ENCODE assay signal across 8 mouse cellular contexts in genomic region chr1:92179070-92179469, GRCm38 (mm10). TPM values are rescaled to one million over a fixed set of nuclear protein-coding genes. Genes with fewer than 3 reads are reported as not detected.
A peak's percentile ranks its signal among the peaks of the same experiment; 100 is the strongest.
DNase-seq lines count a peak whose midpoint lies in the region; ATAC-seq and TF ChIP-seq lines count a peak whose summit lies in the region.

No protein-coding gene starts in this region.

- DNase-seq in lung, postnatal 10 days, result no peak
- peak; percentile 49 for DNase-seq in brain, embryonic 14.5 days (ENCODE audit: low read depth)
- DNase-seq in kidney, postnatal 4 days, result peak; percentile 24 to 46
- peak; percentile 56 for DNase-seq in naive thymus-derived CD4-positive, alpha-beta T cell, adult 2 months (ENCODE audit: low read depth)
- no peak for DNase-seq in ovary, postnatal 10 days (ENCODE audit: low spot score)
- DNase-seq in layer of hippocampus, adult 9-10 months (ENCODE audit: low spot score), result no peak

- 4% methylated on average over 11 of the region's 11 CpGs for WGBS in lung, embryonic 15.5 days
- 12% methylated on average over 11 of the region's 11 CpGs for WGBS in heart, embryonic 14.5 days

- peak overlapping the region; percentile 91 for H3K4me3 ChIP-seq in lung, embryonic 15.5 days
- peak overlapping the region; percentile 88 for H3K4me3 ChIP-seq in heart, embryonic 14.5 days (ENCODE audit: control insufficient read depth in 1 of 2, insufficient read depth in 1 of 2, low read depth in 1 of 2, low read length in 2 of 2)

- peak overlapping the region; percentile 67 for H3K4me2 ChIP-seq in lung, embryonic 15.5 days
- H3K4me2 ChIP-seq in heart, embryonic 14.5 days (ENCODE audit: low read length), result peak overlapping the region; percentile 82

- no peaks in the 10 kb centered on the region for H3K9me3 ChIP-seq in lung, embryonic 15.5 days
- no peaks in the 10 kb centered on the region for H3K9me3 ChIP-seq in heart, embryonic 14.5 days (ENCODE audit: control insufficient read depth, low read length)

- no peaks in the 10 kb centered on the region for H3K36me3 ChIP-seq in lung, embryonic 15.5 days
- no peaks in the 10 kb centered on the region for H3K36me3 ChIP-seq in heart, embryonic 14.5 days (ENCODE audit: control insufficient read depth, insufficient read depth, low read length)

- no peaks in the 10 kb centered on the region for H3K27me3 ChIP-seq in lung, embryonic 15.5 days
- no peaks in the 10 kb centered on the region for H3K27me3 ChIP-seq in heart, embryonic 14.5 days (ENCODE audit: control insufficient read depth, insufficient read depth, low read length)

- no peak overlapping the region for H3K27ac ChIP-seq in lung, embryonic 15.5 days
- H3K27ac ChIP-seq in heart, embryonic 14.5 days (replicated peaks in 1 of 2; ENCODE audit: control insufficient read depth in 1 of 2, insufficient read depth in 1 of 2, low read depth in 2 of 2, low read length in 2 of 2), result peak overlapping the region; percentile 36 to 95; a peak in 3 of 4 replicates

- no peak for TF ChIP-seq POLR2A in brain, embryonic 14.5 days (IDR thresholded peaks at IDR 0.05; ENCODE audit: borderline replicate concordance, extremely low read depth, insufficient read depth, insufficient read length, poor library complexity, severe bottlenecking)

- H3K9ac ChIP-seq in lung, embryonic 15.5 days, result peak overlapping the region; percentile 85
- H3K9ac ChIP-seq in heart, embryonic 14.5 days (ENCODE audit: low read length), result peak overlapping the region; percentile 96

- ATAC-seq in lung, embryonic 15.5 days (ENCODE audit: borderline replicate concordance, extremely low read depth, low FRiP score, low TSS enrichment), result no peak
- no peak for ATAC-seq in heart, embryonic 14.5 days (ENCODE audit: insufficient number of reproducible peaks, insufficient read depth, low FRiP score, low read depth)

- TF ChIP-seq CTCF in brain, embryonic 14.5 days (IDR thresholded peaks at IDR 0.05; ENCODE audit: borderline replicate concordance, extremely low read depth, insufficient read depth, insufficient read length), result no peak

- H3K4me1 ChIP-seq in lung, embryonic 15.5 days, result peaks cover 39% of the 10 kb centered on the region
- H3K4me1 ChIP-seq in heart, embryonic 14.5 days (ENCODE audit: control insufficient read depth in 2 of 2, insufficient read depth in 2 of 2, low read length in 2 of 2), result peaks cover 14 to 32% of the 10 kb centered on the region in 2 experiments

RNA-seq across cellular contexts. Expression of gene Hdac4, which starts 16.4 kb away (rescaled TPM):
- 16.6 and 19.1 TPM in 2 replicates for polyA plus RNA-seq in lung, embryonic 15.5 days (2015; fragmentation: Nextera tagmentation; extraction: Ambion mirVana)
- polyA plus RNA-seq in brain, embryonic 14.5 days (2012; rRNA removed), result 17.4 and 21.8 TPM in 2 replicates
- 15.4 and 16.5 TPM in 2 replicates for polyA plus RNA-seq in heart, embryonic 14.5 days (2014; fragmentation: Nextera tagmentation; extraction: Ambion mirVana)

Comparison
In these comparisons a context has a peak if more than half of its experiments do, and no peak if none do; other contexts are left out.
1. DNase-seq: peak in brain, embryonic 14.5 days (single experiment), kidney, postnatal 4 days (2 of 2) and naive thymus-derived CD4-positive, alpha-beta T cell, adult 2 months (single experiment); none in lung, postnatal 10 days (single experiment), ovary, postnatal 10 days (single experiment) and layer of hippocampus, adult 9-10 months (single experiment).